Mouse (Mus musculus) erythroblast, embryonic 14.5 days (primary cell): ENCODE measurements around the gene Ercc1. TPM values are rescaled to one million over a fixed set of nuclear protein-coding genes. Genes with fewer than 3 reads are reported as not detected.

Experiments used
- H3K27me3 ChIP-seq: 2 replicates; pipeline ENCODE4 v1.6.1; 2012; ENCODE audit warnings: inconsistent platforms; ENCODE audit not compliant: control insufficient read depth
- H3K36me3 ChIP-seq: 2 replicates; pipeline ENCODE4 v1.6.1; 2012; ENCODE audit warnings: mild to moderate bottlenecking, inconsistent platforms; ENCODE audit not compliant: control insufficient read depth
- H3K4me1 ChIP-seq: 2 replicates; pipeline ENCODE4 v1.6.1; 2012; ENCODE audit warnings: inconsistent platforms; ENCODE audit not compliant: control insufficient read depth
- H3K4me3 ChIP-seq: replicated peaks from 2 replicates; pipeline ENCODE3; 2012; ENCODE audit warnings: moderate library complexity, mild to moderate bottlenecking, inconsistent platforms
- H3K9me3 ChIP-seq: 2 replicates; pipeline ENCODE4 v1.6.1; 2012; ENCODE audit warnings: low read length, inconsistent platforms, mixed read lengths; ENCODE audit not compliant: control insufficient read depth
- GATA1 ChIP-seq: IDR thresholded peaks from 2 replicates; pipeline ENCODE4 v1.6.1; 2012; ENCODE audit warnings: low read length, inconsistent platforms, mixed read lengths
- TAL1 ChIP-seq: IDR thresholded peaks from 3 replicates; pipeline ENCODE4 v1.6.1; 2012; ENCODE audit warnings: low read length, inconsistent platforms, mixed read lengths
- polyA plus RNA-seq: library from polyadenylated mRNA; stranded (reverse); fragments of >175 nt; gene quantifications from 2 replicates; pipeline ENCODE4 v1.2.3, GENCODE M21; 2012

The Ercc1 gene
- polyA plus RNA-seq, 1 experiment: 3.6 TPM

- Histone ChIP-seq H3K9me3 (no peaks in the 10 kb centered on the region), H3K27me3 (peaks cover 97% of the 10 kb centered on the region), H3K4me3 (peak overlapping the region; percentile 48), H3K4me1 (peaks cover 10% of the 10 kb centered on the region), H3K36me3 (no peaks in the 10 kb centered on the region)
- TF ChIP-seq TAL1 (no peak), GATA1 (no peak)
Measured at GRCm38 (mm10) chr7:19319458-19319857, 25.1 kb upstream of the Ercc1 start.

DNA sequence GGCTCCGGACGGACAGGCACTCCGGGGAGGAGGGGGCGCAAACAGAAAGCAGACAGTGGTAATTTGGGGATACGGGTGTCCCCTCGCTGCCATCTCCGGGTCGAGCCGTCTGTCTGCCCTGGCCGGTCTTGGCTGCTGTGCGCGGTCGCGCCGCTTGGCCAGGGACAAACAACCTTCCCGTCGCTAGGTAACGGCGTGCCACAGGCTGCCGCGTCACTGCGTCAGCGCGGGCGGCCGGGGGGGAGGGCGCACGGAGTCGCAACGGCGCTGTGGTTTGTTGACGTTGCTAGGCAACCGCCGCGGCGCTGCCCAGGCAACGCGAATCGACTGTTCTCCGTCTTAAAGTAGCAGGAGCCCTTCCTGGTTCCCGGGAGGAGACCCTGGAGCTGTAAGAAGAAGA, 24.7 kb upstream of the Ercc1 start:
- peaks cover 95% of the 10 kb centered on the region for H3K27me3 ChIP-seq
- peak overlapping the region; percentile 48 for H3K4me3 ChIP-seq
- no peaks in the 10 kb centered on the region for H3K9me3 ChIP-seq
- TF ChIP-seq TAL1 (no peak), GATA1 (no peak)
- peaks cover 10% of the 10 kb centered on the region for H3K4me1 ChIP-seq
- no peaks in the 10 kb centered on the region for H3K36me3 ChIP-seq

DNA sequence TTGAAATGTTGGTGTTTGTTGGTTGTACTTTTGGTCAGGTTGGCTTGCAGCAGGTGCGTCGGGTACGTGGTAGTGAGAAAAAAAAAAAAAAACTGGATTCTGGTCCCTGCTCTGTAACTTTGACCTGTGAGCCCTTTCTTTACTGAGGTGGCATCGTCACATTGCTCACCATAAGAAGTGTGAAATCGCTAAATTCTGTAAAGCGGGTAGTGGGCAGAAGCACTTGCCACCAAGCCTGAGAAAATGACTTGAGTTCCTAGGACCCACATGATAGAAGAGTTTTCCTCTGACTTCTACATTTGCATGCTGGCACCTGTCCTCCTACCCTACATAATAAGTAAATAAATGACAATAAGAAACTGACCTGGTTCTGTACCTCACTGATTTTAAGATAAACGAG, 23.9 kb upstream of the Ercc1 start:
- Histone ChIP-seq H3K4me3 (no peak overlapping the region), H3K27me3 (peaks cover 88% of the 10 kb centered on the region), H3K9me3 (no peaks in the 10 kb centered on the region), H3K4me1 (peaks cover 15% of the 10 kb centered on the region), H3K36me3 (no peaks in the 10 kb centered on the region)
- TF ChIP-seq GATA1 (no peak), TAL1 (no peak)

GRCm38 (mm10) chr7:19321464-19321863, 23.1 kb upstream of the Ercc1 start:
- peaks cover 23% of the 10 kb centered on the region for H3K4me1 ChIP-seq
- H3K27me3 ChIP-seq: peaks cover 82% of the 10 kb centered on the region
- no peak for TF ChIP-seq GATA1
- no peak for TF ChIP-seq TAL1
- no peaks in the 10 kb centered on the region for H3K9me3 ChIP-seq
- no peak overlapping the region for H3K4me3 ChIP-seq
- H3K36me3 ChIP-seq: no peaks in the 10 kb centered on the region

DNA sequence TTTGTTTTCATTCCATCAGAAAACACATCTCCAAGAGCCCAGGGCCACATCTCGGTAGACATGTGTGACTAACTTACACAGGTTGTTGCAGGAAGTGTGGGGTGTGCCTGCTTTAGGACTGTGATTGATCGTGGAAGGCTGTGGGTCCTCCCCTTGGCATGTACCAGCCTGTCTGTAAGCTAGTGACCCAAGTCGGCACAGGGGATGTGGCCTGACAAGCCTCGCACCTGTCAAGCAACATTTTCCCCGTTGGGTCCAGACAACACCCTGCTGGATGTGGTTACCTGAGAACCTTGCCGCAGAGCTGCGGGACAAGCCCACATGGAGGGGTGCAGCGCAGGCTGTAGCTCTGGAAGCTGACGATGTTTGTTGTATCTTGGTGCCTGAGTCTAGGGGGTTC, 22.1 kb upstream of the Ercc1 start:
- no peaks in the 10 kb centered on the region for H3K36me3 ChIP-seq
- H3K4me3 ChIP-seq: no peak overlapping the region
- peaks cover 33% of the 10 kb centered on the region for H3K4me1 ChIP-seq
- peaks cover 76% of the 10 kb centered on the region for H3K27me3 ChIP-seq
- H3K9me3 ChIP-seq: no peaks in the 10 kb centered on the region
- TF ChIP-seq GATA1 (no peak), TAL1 (no peak)

GRCm38 (mm10) chr7:19324221-19324620, 20.4 kb upstream of the Ercc1 start:
- H3K4me1 ChIP-seq: peaks cover 41% of the 10 kb centered on the region
- TF ChIP-seq TAL1 (no peak), GATA1 (no peak)
- peaks cover 6% of the 10 kb centered on the region for H3K9me3 ChIP-seq
- no peaks in the 10 kb centered on the region for H3K36me3 ChIP-seq
- no peak overlapping the region for H3K4me3 ChIP-seq
- H3K27me3 ChIP-seq: peaks cover 68% of the 10 kb centered on the region

GRCm38 (mm10) chr7:19325262-19326199, 19.0 kb upstream of the Ercc1 start:
- Histone ChIP-seq H3K4me1 (peaks cover 31% of the 10 kb centered on the region), H3K27me3 (peaks cover 64% of the 10 kb centered on the region), H3K9me3 (peaks cover 6% of the 10 kb centered on the region), H3K4me3 (no peak overlapping the region), H3K36me3 (no peaks in the 10 kb centered on the region)
- no peak for TF ChIP-seq GATA1
- no peak for TF ChIP-seq TAL1

GRCm38 (mm10) chr7:19326359-19326758, 18.2 kb upstream of the Ercc1 start:
- Histone ChIP-seq H3K36me3 (no peaks in the 10 kb centered on the region), H3K27me3 (peaks cover 59% of the 10 kb centered on the region), H3K4me3 (peak overlapping the region; percentile 62), H3K4me1 (peaks cover 31% of the 10 kb centered on the region), H3K9me3 (peaks cover 6% of the 10 kb centered on the region)
- no peak for TF ChIP-seq GATA1
- TF ChIP-seq TAL1: no peak

DNA sequence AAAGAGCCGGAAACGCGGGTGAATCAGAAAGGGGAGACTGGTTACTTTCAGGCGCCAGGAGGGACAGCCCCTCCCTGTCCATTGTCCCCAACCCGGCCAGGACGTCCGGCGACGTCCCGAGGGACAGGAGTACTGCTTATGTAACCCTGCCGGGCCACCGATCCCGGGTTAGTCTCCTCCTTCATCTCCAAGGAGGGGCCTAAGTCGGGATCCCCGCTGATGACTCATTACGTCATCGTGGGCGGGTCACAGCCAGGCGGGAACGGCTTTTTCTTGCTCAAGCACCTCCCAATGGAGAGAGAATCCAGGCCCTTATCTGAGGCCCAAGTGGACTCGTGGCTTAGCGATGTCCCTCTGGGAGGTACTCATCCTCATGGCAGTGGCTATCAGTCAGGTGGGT, 17.4 kb upstream of the Ercc1 start:
- Histone ChIP-seq H3K9me3 (peaks cover 6% of the 10 kb centered on the region), H3K4me3 (peak overlapping the region; percentile 62), H3K36me3 (no peaks in the 10 kb centered on the region), H3K4me1 (peaks cover 31% of the 10 kb centered on the region), H3K27me3 (peaks cover 61% of the 10 kb centered on the region)
- TF ChIP-seq TAL1 (no peak), GATA1 (0 out of 2 replicates have a peak, but pooled peaks have one; percentile 44)

DNA sequence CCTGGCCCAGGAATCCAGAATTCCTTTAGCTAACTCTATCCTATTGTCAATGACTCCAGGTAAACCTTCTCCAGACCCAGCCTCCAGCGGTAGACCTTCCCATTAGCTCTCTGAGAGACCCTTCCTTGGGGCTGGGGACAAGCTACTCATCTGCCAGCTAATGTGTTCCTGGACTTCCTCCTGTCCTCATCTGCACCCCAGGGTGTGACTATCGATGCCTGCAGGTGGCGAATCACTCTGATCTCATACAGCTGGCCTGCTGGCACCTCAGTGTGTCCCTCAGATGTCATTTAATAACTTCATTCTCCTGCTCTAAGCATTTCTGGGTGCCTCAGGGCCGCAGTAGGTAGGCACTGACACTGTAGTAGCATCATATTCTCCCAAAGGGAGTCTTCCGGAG, 16.8 kb upstream of the Ercc1 start:
- peaks cover 61% of the 10 kb centered on the region for H3K27me3 ChIP-seq
- peaks cover 6% of the 10 kb centered on the region for H3K9me3 ChIP-seq
- H3K4me3 ChIP-seq: no peak overlapping the region
- H3K36me3 ChIP-seq: no peaks in the 10 kb centered on the region
- TF ChIP-seq TAL1 (no peak), GATA1 (no peak)
- peaks cover 35% of the 10 kb centered on the region for H3K4me1 ChIP-seq
